Mouse (Mus musculus): ENCODE results near the gene Dnajc27. TPM values are rescaled to one million over a fixed set of nuclear protein-coding genes. Genes with fewer than 3 reads are reported as not detected.
A peak's percentile ranks its signal among the peaks of the same experiment; 100 is the strongest.

Dnajc27 gene
- 1 to 10 TPM; 1.5 to 3.3 (median 2.9) TPM for polyA plus RNA-seq (2017; shearing (Covaris generic))

DNA sequence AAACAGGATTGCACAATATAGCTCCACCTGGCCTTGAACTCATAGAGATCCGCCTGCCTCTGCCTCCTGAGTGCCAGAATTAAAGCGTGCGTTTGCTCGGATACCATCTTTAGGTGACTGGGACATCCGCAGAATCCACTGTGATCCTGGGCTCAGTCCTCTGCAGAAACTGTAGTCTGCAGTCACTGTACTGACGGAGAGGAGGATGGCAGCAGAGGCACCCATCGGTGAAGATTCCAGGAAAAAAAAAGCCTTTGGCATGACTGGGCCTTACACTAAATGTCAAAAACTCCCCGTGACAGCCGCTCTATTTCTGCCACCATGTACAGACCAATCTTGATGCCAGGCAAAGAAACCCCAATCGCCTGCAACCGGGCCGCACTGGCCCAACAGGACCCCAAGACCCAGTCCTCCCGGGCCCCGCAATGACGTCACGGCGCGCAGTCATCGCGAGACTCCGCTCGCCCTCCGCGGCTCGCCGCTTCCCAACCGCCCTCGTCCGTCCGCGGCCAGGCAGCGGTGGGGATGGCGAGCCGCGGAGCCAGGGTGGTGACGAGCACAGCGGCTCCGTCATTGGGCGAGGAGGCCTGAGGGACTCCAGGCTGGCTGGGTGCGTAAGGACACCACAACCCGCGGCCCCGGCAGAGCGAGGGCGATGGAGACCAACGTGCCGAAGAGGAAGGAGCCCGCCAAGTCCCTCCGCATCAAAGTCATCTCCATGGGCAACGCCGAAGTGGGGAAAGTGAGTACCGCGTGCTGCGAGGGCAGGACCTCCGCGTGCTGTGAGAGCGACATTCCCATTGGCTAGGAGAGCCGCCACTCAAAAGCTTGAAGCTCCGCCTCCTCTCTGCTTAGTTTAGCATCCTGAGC, at the start of gene Dnajc27:
Dnajc27 (plus strand) TSS at position 452 of the 870 bp plus-strand sequence.
- ATAC-seq: peak; percentile 97

DNA sequence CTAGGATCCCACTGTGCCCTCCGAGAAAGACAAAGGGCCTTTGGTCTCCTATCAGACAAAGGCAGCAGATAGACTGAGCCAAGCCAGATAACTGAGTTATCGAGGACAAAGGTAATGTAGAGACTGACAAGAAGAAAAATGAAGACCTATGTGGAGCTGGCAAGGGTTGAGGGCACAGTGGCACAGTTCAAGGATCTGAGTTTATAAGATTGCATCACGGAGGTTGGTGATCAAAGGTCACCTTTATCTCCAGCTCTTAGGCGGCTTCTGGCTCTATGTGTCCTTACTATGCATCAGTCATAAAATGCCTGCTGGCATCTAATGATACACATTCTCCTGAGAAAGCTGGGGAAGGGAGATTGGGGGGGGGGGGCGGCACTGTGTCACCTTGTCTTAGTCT, 46.2 kb upstream of the Dnajc27 start:
- no peak for ATAC-seq

- no peak for ATAC-seq
These were observed 44.9 kb upstream of the Dnajc27 start for GRCm38 (mm10) chr12:4037511-4037910.

GRCm38 (mm10) chr12:4038061-4039041, 44.0 kb upstream of the Dnajc27 start, which contains the start of gene Efr3b:
Gene Efr3b (minus strand): TSS chr12:4038915.
- ATAC-seq: peak; percentile 61

- ATAC-seq: no peak
These were observed 43.3 kb upstream of the Dnajc27 start for GRCm38 (mm10) chr12:4039046-4039445.

- no peak for ATAC-seq
These were observed 40.0 kb upstream of the Dnajc27 start for GRCm38 (mm10) chr12:4042411-4042810.

- no peak for ATAC-seq
These were observed 36.4 kb upstream of the Dnajc27 start for GRCm38 (mm10) chr12:4045992-4046391.

DNA sequence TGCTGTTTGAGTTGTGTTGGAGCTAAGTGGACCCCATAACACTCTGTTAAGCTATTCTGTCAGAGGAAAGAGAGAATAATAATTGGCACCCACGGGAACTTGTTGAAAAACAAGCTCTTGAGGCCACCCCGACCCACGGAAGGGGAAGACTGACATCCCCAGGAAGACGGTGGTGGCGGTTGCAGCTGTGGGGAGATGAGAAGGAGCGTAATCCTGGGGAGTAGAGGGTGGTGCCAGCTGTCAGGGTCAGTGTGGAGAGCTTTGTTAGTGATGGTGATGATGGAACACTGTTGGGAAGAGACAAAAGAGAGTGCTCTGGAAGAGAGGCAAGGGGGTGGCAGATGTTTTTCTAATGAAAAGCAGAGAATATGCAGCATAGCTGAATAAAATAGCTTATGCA, 34.4 kb upstream of the Dnajc27 start:
- no peak for ATAC-seq

GRCm38 (mm10) chr12:4050861-4051425, 31.4 kb upstream of the Dnajc27 start:
- no peak for ATAC-seq

DNA sequence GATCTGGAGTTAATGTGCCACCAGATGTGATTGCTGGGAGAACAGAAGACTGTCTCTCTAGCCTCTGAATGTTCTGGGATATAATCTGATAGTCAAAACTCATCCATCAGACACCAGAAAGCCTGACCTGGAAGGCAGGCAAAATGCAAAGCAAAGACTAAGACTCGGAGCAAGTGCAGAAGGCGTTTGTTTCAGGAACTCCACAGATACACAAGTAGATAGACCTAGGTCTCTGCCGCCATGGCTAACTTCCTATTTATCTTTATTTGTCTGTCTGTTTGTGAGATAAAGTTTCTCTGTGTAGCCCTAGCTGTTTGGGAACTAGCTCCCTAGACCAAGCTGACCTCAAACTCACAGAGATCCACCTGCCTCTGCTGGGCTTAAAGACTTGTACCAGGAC, 28.7 kb upstream of the Dnajc27 start:
- no peak for ATAC-seq

- ATAC-seq: no peak
These were observed 27.5 kb upstream of the Dnajc27 start for GRCm38 (mm10) chr12:4054845-4055244.

DNA sequence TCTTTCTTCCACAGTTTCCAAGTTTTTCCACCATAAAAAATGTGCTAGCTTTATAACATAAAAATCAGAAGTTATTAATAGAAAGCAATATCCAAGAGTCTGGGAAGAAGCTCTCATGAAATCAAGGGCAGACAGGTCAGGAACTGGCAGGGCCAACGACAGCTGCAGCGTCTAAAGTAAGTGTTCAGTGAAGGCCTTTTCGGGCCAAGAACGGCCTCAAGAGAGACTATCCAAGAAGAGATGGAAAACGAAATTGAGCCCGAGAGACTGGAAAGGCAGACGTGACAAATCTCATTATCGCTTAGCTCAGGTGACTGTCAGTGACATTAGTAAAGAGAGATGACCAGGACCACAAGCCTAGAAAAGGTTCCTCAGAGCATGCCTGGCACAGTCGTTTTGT, 24.1 kb upstream of the Dnajc27 start:
- ATAC-seq: no peak

GRCm38 (mm10) chr12:4059683-4060082, 22.7 kb upstream of the Dnajc27 start:
- ATAC-seq: no peak

DNA sequence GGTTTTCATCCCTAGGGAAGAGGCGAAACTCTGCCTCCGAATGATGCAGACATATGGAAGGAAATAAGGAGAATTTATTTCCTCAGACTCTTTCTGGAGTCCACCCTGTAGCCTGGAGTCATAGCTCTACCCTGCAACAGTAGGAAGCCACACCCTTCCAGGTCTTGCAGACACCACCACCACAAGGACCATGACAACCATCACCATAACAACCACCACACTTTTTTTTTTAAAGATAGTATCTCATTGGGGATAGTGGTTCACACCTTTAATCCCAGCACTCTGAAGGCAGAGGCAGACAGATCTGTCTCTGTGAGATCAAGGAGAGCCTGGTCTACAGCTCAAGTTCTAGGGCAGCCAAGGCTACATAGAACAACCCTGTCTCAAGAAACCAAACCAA, 16.9 kb upstream of the Dnajc27 start:
- ATAC-seq: no peak

DNA sequence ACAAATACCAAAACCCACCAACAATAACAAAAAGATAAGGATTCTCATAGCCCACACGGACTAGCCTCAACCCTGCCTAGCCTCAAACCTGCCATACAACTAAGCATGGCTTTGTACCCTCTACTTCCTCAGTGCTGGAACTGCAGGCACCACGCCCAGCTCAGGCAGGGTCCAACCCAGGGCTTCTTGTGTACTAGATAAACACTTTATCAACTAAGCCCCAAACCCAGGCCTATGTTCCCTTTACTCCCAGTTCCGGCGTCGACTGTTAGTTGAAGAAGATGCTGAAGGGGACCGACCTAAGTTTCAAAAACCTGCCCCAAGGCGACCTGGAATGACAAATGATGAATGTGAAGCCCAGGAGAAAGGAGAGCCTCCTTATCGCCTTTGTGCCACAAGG, 16.4 kb upstream of the Dnajc27 start:
- ATAC-seq: no peak

GRCm38 (mm10) chr12:4066681-4067459, 15.5 kb upstream of the Dnajc27 start:
- no peak for ATAC-seq

DNA sequence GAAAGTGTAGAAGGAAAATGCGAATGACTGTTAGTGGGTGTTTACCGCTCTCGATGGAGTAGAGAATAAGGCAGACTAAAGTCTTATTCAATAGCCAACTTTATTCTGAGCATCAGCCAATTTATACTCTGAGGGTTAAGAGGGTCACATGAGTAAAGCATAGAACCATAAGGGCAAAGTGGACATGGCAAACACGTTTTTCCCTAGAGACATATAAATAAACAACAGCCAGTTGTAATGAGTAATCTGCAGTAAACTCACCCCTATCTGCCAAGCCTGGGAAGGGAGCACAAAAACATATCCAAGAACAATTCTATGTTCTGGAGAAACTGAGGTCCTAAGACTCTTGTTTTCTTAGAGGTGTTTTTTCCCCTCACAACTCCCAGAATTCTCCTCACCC, 13.8 kb upstream of the Dnajc27 start:
- no peak for ATAC-seq

- ATAC-seq: no peak
These were observed 10.7 kb upstream of the Dnajc27 start for GRCm38 (mm10) chr12:4071671-4072070.

DNA sequence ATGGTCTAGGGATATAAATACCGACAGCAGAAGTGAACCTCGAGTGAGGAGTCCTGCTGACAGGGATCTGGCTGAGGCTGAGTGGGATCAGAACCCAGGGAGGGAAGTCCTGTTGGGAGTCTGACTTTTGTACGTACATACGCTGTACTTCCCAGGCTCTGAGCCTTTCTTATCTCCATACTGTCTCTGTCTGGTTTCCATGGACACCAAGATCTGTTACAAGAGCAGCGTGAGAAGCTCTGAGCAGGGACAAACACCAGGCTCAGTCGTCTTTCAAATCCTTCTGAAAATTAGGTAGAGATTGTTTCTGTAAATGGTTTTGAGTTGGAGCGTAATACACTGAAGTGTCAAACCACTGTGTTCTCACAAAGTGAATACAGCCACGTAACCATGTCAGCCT, 7.0 kb upstream of the Dnajc27 start:
- no peak for ATAC-seq

GRCm38 (mm10) chr12:4076383-4076782, 6.0 kb upstream of the Dnajc27 start:
- no peak for ATAC-seq

- no peak for ATAC-seq
These were observed 4.3 kb upstream of the Dnajc27 start for GRCm38 (mm10) chr12:4078069-4078468.

DNA sequence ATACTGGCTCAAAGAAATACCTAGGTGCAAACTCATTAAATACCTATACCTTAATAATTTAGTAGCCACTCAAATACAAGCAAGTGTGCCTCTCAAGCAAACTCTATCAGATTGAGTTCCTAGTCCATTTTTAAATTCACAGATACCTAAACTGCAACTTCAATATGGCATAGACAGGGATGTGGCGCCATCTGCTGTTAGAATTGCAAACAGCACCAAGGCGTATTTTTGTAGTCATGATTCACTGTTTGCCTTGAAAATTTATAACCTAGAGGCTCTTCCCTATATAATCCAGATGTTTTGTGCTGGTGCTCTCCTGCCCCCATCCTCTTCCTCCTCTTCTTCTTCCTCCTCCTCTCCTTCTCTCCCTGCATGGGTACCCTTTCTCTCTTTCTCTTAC, 2.1 kb upstream of the Dnajc27 start:
- ATAC-seq: no peak

All from inflammation-experienced regulatory T-cells, adult 6 months (primary cell).